Comparison of ENCODE assay signal across 9 mouse cellular contexts in the genomic region with DNA sequence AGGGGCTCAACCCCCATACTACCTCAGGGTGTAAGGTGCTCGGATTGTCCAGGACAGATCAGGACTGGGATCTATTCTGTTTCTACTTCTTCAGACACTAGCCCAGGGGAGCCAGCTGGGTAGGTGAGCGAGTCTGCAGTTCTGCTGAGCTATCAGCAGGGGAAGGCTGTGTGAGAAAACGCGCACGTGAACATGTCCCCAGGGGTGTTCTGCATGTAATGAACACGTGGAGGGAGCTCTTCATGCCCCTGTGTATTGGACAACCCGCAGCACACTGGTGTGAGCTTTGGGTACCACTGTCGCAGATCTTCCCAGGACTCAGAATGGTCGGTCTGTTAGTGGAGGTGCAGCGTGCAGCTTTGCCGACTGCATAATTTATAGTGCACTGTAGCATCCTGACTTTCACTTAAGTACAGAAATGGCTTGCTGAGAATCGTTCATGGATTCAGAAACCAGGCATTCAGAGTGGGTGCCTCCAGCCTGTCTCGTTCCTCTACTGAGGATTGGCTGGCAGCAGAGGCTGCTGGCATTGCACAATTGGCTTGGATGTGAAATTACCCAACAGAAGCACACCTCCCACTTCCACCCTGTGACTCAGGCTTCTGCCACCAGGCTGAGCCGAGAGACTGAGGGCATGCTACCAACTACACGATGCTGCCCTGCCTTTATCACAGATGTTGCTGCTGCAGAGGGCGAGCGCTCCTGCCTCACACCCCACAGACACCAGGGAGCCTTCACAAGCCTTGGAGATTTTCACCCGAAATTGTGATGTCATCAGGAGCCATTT. TPM values are rescaled to one million over a fixed set of nuclear protein-coding genes. Genes with fewer than 3 reads are reported as not detected.
A peak's percentile ranks its signal among the peaks of the same experiment; 100 is the strongest.
DNase-seq lines count a peak whose midpoint lies in the region; ATAC-seq and TF ChIP-seq lines count a peak whose summit lies in the region.
"Had no signal": no experiment of that assay in that cellular context is flagged by ENCODE, and none has a peak within 500 bp of the region (broad histone marks: within the 10 kb centered on the region; RNA-seq: fewer than 3 reads in every experiment).

No protein-coding gene starts in this region.

- H3K27ac ChIP-seq in liver, postnatal 0 days (ENCODE audit: low read depth), result no peak overlapping the region
- H3K27ac ChIP-seq in liver, embryonic 12.5 days, result no peak overlapping the region
- H3K27ac ChIP-seq in cortical plate, adult 2 months (ENCODE audit: insufficient read depth, low read length), result peak overlapping the region; percentile 66
- H3K27ac ChIP-seq in heart, embryonic 11.5 days (ENCODE audit: low read depth, low read length), result no peak overlapping the region
- H3K27ac ChIP-seq: heart, embryonic 15.5 days had no signal

- peak; percentile 92 for TF ChIP-seq POLR2A in cortical plate, adult 2 months (IDR thresholded peaks at IDR 0.05; ENCODE audit: extremely low read depth, insufficient read depth, low read length)
- TF ChIP-seq POLR2A in myocyte (IDR thresholded peaks at IDR 0.05; ENCODE audit: insufficient read length, low read depth), result no peak

- no peaks in the 10 kb centered on the region for H3K79me2 ChIP-seq in myocyte (ENCODE audit: control insufficient read depth, insufficient read depth)

- H3K9me3 ChIP-seq in liver, postnatal 0 days (ENCODE audit: low read length), result no peaks in the 10 kb centered on the region
- no peaks in the 10 kb centered on the region for H3K9me3 ChIP-seq in liver, embryonic 12.5 days (replicated peaks)
- no peaks in the 10 kb centered on the region for H3K9me3 ChIP-seq in heart, embryonic 11.5 days (replicated peaks; ENCODE audit: control insufficient read depth, low read length)
- H3K9me3 ChIP-seq: heart, embryonic 15.5 days had no signal

- H3K9ac ChIP-seq in liver, postnatal 0 days (replicated peaks), result no peak overlapping the region
- no peak overlapping the region for H3K9ac ChIP-seq in liver, embryonic 12.5 days
- H3K9ac ChIP-seq in heart, embryonic 11.5 days (ENCODE audit: low read depth, low read length), result no peak overlapping the region
- H3K9ac ChIP-seq: heart, embryonic 15.5 days had no signal

- no peak for TF ChIP-seq EP300 in liver, postnatal 0 days (IDR thresholded peaks at IDR 0.05; ENCODE audit: low read depth)

- H3K36me3 ChIP-seq in liver, postnatal 0 days (replicated peaks; ENCODE audit: insufficient read depth, low read length), result no peaks in the 10 kb centered on the region
- H3K36me3 ChIP-seq in liver, embryonic 12.5 days, result no peaks in the 10 kb centered on the region
- H3K36me3 ChIP-seq in myocyte (ENCODE audit: control insufficient read depth, insufficient read depth), result no peaks in the 10 kb centered on the region
- H3K36me3 ChIP-seq in heart, embryonic 11.5 days (ENCODE audit: control insufficient read depth, insufficient read depth, low read length), result no peaks in the 10 kb centered on the region
- H3K36me3 ChIP-seq: heart, embryonic 15.5 days had no signal

- peak; percentile 45 for DNase-seq in liver, postnatal 0 days
- DNase-seq in left cerebral cortex, adult 11 months (ENCODE audit: low spot score), result peak; percentile 87
- no peak for DNase-seq in gastrocnemius, postnatal 4 days (ENCODE audit: low spot score in 2 of 2)
- no peak for DNase-seq in Muller cell, postnatal 12 days (ENCODE audit: inconsistent ontology term)

- no peaks in the 10 kb centered on the region for H3K27me3 ChIP-seq in liver, postnatal 0 days (ENCODE audit: insufficient read depth, low read length)
- 0 out of 2 replicates have a peak, but pooled peaks cover 3% of the 10 kb centered on the region for H3K27me3 ChIP-seq in liver, embryonic 12.5 days (replicated peaks)
- no peaks in the 10 kb centered on the region for H3K27me3 ChIP-seq in myocyte (ENCODE audit: control insufficient read depth, insufficient read depth, insufficient read length)
- no peaks in the 10 kb centered on the region for H3K27me3 ChIP-seq in heart, embryonic 11.5 days (ENCODE audit: control insufficient read depth, insufficient read depth, low read length)
- H3K27me3 ChIP-seq: heart, embryonic 15.5 days had no signal

- WGBS in liver, postnatal 0 days (ENCODE audit: insufficient replicate concordance), result 65% methylated on average over 18 of the region's 18 CpGs
- 67% methylated on average over 18 of the region's 18 CpGs for WGBS in liver, embryonic 12.5 days (ENCODE audit: insufficient replicate concordance)
- 76% methylated on average over 18 of the region's 18 CpGs for WGBS in heart, embryonic 11.5 days (ENCODE audit: insufficient replicate concordance)

- 0 out of 2 replicates have a peak, but pooled peaks have one; percentile 10 for TF ChIP-seq CTCF in liver, postnatal 0 days (IDR thresholded peaks at IDR 0.05; ENCODE audit: low read depth)
- TF ChIP-seq CTCF in cortical plate, adult 2 months (IDR thresholded peaks at IDR 0.05; ENCODE audit: extremely low read depth, insufficient read depth, low read length), result no peak

- peak; percentile 84 for ATAC-seq in liver, postnatal 0 days
- ATAC-seq in liver, embryonic 12.5 days, result no peak
- no peak for ATAC-seq in heart, embryonic 11.5 days (replicated peaks; ENCODE audit: insufficient number of reproducible peaks, low FRiP score, low TSS enrichment)

- no peak overlapping the region for H3K4me3 ChIP-seq in liver, postnatal 0 days (ENCODE audit: low read depth, low read length)
- no peak overlapping the region for H3K4me3 ChIP-seq in liver, embryonic 12.5 days
- H3K4me3 ChIP-seq in cortical plate, adult 2 months (ENCODE audit: insufficient read depth, low read length), result peak overlapping the region; percentile 49
- no peak overlapping the region for H3K4me3 ChIP-seq in myocyte
- no peak overlapping the region for H3K4me3 ChIP-seq in heart, embryonic 11.5 days (ENCODE audit: low read depth, low read length)
- H3K4me3 ChIP-seq: heart, embryonic 15.5 days had no signal

- no peaks in the 10 kb centered on the region for H3K4me1 ChIP-seq in liver, postnatal 0 days (ENCODE audit: insufficient read depth)
- H3K4me1 ChIP-seq in liver, embryonic 12.5 days, result no peaks in the 10 kb centered on the region
- peaks cover 10% of the 10 kb centered on the region for H3K4me1 ChIP-seq in cortical plate, adult 2 months (ENCODE audit: control insufficient read depth, insufficient read depth, low read length)
- no peaks in the 10 kb centered on the region for H3K4me1 ChIP-seq in heart, embryonic 11.5 days (ENCODE audit: control insufficient read depth, insufficient read depth, low read length)

- no peak overlapping the region for H3ac ChIP-seq in myocyte (ENCODE audit: control insufficient read depth, insufficient read length)

- peak overlapping the region; percentile 45; the same call in 1 of the 2 replicates for H3K4me2 ChIP-seq in liver, postnatal 0 days (ENCODE audit: low read depth, low read length)
- no peak overlapping the region for H3K4me2 ChIP-seq in liver, embryonic 12.5 days
- no peak overlapping the region for H3K4me2 ChIP-seq in myocyte (ENCODE audit: low read depth)
- H3K4me2 ChIP-seq in heart, embryonic 11.5 days, result no peak overlapping the region
- H3K4me2 ChIP-seq: heart, embryonic 15.5 days had no signal

TF ChIP-seq in myocyte, 11 proteins besides CTCF, POLR2A, EP300 and RAD21:
- peak; percentile 77 for TF ChIP-seq CEBPB (IDR thresholded peaks at IDR 0.05; ENCODE audit: insufficient read depth, poor library complexity, severe bottlenecking)
- no peak for TF ChIP-seq MYOG (IDR thresholded peaks at IDR 0.05; ENCODE audit: control insufficient read depth in 1 of 3, insufficient read depth in 1 of 3, insufficient read length in 2 of 3, low read depth in 2 of 3)
- no peak for TF ChIP-seq MYOD1 (IDR thresholded peaks at IDR 0.05; ENCODE audit: control insufficient read depth in 1 of 3, insufficient read length in 2 of 3, low read depth in 2 of 3)

RNA-seq across cellular contexts. Expression of a gene that starts 42.0 kb away (rescaled TPM):
- 35.1 and 36.0 TPM in 2 replicates for polyA plus RNA-seq in liver, postnatal 0 days (2015; fragmentation: Nextera tagmentation; extraction: Ambion mirVana)
- polyA plus RNA-seq in liver, embryonic 12.5 days (2016; fragmentation: Nextera tagmentation; extraction: Ambion mirVana), result 4.4 and 5.2 TPM in 2 replicates
- polyA plus RNA-seq in cortical plate, adult 2 months (2012; rRNA removed), result 0.11 and 0.13 TPM in 2 replicates
- 0.08 TPM for polyA plus RNA-seq in myocyte (2012; fragmentation: generic; extraction: Trizol)
- not detected in 2 replicates for polyA plus RNA-seq in heart, embryonic 11.5 days (2014; fragmentation: Nextera tagmentation; extraction: Ambion mirVana)
- under 1 TPM in 1 of 2 experiments, not detected in 1; 0.18 TPM for total RNA-seq in gastrocnemius, postnatal 4 days (2021)

RNA-seq across cellular contexts. Expression of a gene that starts 53.2 kb away (rescaled TPM):
- 531 and 542 TPM in 2 replicates for polyA plus RNA-seq in liver, postnatal 0 days (2015; fragmentation: Nextera tagmentation; extraction: Ambion mirVana)
- 57.0 and 62.6 TPM in 2 replicates for polyA plus RNA-seq in liver, embryonic 12.5 days (2016; fragmentation: Nextera tagmentation; extraction: Ambion mirVana)
- polyA plus RNA-seq in cortical plate, adult 2 months (2012; rRNA removed), result 0.06 TPM in 1 of 2 replicates, not detected in the other
- not detected for polyA plus RNA-seq in myocyte (2012; fragmentation: generic; extraction: Trizol)
- polyA plus RNA-seq in heart, embryonic 11.5 days (2014; fragmentation: Nextera tagmentation; extraction: Ambion mirVana), result 2.3 TPM in 2 replicates
- total RNA-seq in gastrocnemius, postnatal 4 days (2021), result 1 to 10 TPM in 1 of 2 experiments, not detected in 1; 1.7 TPM

Comparison
In these comparisons a context has a peak if more than half of its experiments do, and no peak if none do; other contexts are left out.
1. DNase-seq: peak in liver, postnatal 0 days (single experiment) and left cerebral cortex, adult 11 months (single experiment); none in gastrocnemius, postnatal 4 days (0 of 2) and Muller cell, postnatal 12 days (single experiment).
2. RNA of a gene that starts 53.2 kb away (polyA plus RNA-seq): 531 to 542 TPM in liver, postnatal 0 days and 57.0 to 62.6 TPM in liver, embryonic 12.5 days; 2.3 TPM in heart, embryonic 11.5 days, 0.06 TPM in cortical plate, adult 2 months and not detected in myocyte (single experiment); every median in the first group is over 10 times any median in the second.